Mouse (Mus musculus) ES-Bruce4 (cell line): ENCODE data around the gene Chmp2b.

Source experiments
- CTCF ChIP-seq: IDR thresholded peaks from one replicate; pipeline ENCODE4 v1.8.1; 2011; ENCODE audit warnings: low read depth, low read length
- EP300 ChIP-seq: IDR thresholded peaks from 2 replicates; pipeline ENCODE4 v1.6.1; 2011; ENCODE audit warnings: low read depth, low read length; ENCODE audit not compliant: insufficient read depth
- POLR2A ChIP-seq: IDR thresholded peaks from one replicate; pipeline ENCODE4 v1.8.1; 2011; ENCODE audit warnings: low read length; ENCODE audit not compliant: insufficient read depth

GRCm38 (mm10) chr16:65526004-65526403 lies 36.5 kb downstream of the Chmp2b start:
- no peak for TF ChIP-seq CTCF
- TF ChIP-seq POLR2A, result no peak
- no peak for TF ChIP-seq EP300
